Mouse (Mus musculus): ENCODE results near the gene Mfap5. TPM values are rescaled to one million over a fixed set of nuclear protein-coding genes. Genes with fewer than 3 reads are reported as not detected.

The Mfap5 gene
- total and polyA plus RNA-seq, 3 experiments = 0.15 to 0.42 (median 0.16) TPM

- no peak for DNase-seq (ENCODE audit: extremely low read depth)
- Histone ChIP-seq H3K9ac (ENCODE audit: insufficient read depth, low read depth) (no peak overlapping the region), H3K4me3 (replicated peaks in 1 of 3; ENCODE audit: low read depth in 2 of 3, low read length in 2 of 3, poor library complexity in 1 of 3) (no peak overlapping the region), H3K27me3 (replicated peaks) (peaks cover 5% of the 10 kb centered on the region), H3K27ac (ENCODE audit: insufficient read depth, low read depth) (no peak overlapping the region), H3K4me1 (ENCODE audit: control insufficient read depth in 1 of 2, insufficient read depth in 2 of 2) (peaks cover 0 to 11% of the 10 kb centered on the region in 2 experiments; a peak in 2 of 4 replicates), H3K9me3 (replicated peaks; ENCODE audit: low read length) (no peaks in the 10 kb centered on the region), H3K4me2 (ENCODE audit: insufficient read depth, low read depth, poor library complexity, severe bottlenecking) (no peak overlapping the region), H3K36me3 (replicated peaks in 1 of 2; ENCODE audit: control insufficient read depth in 1 of 2, insufficient read depth in 1 of 2, low read length in 1 of 2) (no peaks in the 10 kb centered on the region), H3K79me2 (replicated peaks; ENCODE audit: control insufficient read depth, extremely low read depth, insufficient read depth, poor library complexity, severe bottlenecking) (no peaks in the 10 kb centered on the region)
- dilution Hi-C loops (cut with MboI; ENCODE audit: extremely low pct_ligation_motif_present, extremely low pct_unique_long_range_greater_than_20kb, low sequenced_read_pairs) = no loop called here
- TF ChIP-seq E2F4 (IDR thresholded peaks at IDR 0.05; ENCODE audit: insufficient replicate concordance, low read depth, low read length) = no peak
- TF ChIP-seq ZKSCAN1 (IDR thresholded peaks at IDR 0.05; ENCODE audit: borderline replicate concordance, low read depth, low read length) = no peak
- TF ChIP-seq USF1 (IDR thresholded peaks at IDR 0.05; ENCODE audit: low read depth, low read length) = no peak
- TF ChIP-seq ETS1 (conservative IDR thresholded peaks at IDR 0.05; ENCODE audit: low read depth, low read length) = no peak
- no peak for TF ChIP-seq MAFK (IDR thresholded peaks at IDR 0.05; ENCODE audit: insufficient replicate concordance, low read length)
- TF ChIP-seq USF2 (conservative IDR thresholded peaks at IDR 0.05; ENCODE audit: low read depth, low read length) = no peak
- TF ChIP-seq ZMIZ1 (IDR thresholded peaks at IDR 0.05; ENCODE audit: low read depth, low read length) = no peak
- no peak for TF ChIP-seq UBTF (IDR thresholded peaks at IDR 0.05; ENCODE audit: low read depth, low read length)
- in situ Hi-C loops (cut with MboI; ENCODE audit: low pct_ligation_motif_present, low pct_unique_long_range_greater_than_20kb, low sequenced_read_pairs) = no loop called here
Measured at GRCm38 (mm10) chr6:122508494-122508893, 2.8 kb downstream of the Mfap5 start.

DNA sequence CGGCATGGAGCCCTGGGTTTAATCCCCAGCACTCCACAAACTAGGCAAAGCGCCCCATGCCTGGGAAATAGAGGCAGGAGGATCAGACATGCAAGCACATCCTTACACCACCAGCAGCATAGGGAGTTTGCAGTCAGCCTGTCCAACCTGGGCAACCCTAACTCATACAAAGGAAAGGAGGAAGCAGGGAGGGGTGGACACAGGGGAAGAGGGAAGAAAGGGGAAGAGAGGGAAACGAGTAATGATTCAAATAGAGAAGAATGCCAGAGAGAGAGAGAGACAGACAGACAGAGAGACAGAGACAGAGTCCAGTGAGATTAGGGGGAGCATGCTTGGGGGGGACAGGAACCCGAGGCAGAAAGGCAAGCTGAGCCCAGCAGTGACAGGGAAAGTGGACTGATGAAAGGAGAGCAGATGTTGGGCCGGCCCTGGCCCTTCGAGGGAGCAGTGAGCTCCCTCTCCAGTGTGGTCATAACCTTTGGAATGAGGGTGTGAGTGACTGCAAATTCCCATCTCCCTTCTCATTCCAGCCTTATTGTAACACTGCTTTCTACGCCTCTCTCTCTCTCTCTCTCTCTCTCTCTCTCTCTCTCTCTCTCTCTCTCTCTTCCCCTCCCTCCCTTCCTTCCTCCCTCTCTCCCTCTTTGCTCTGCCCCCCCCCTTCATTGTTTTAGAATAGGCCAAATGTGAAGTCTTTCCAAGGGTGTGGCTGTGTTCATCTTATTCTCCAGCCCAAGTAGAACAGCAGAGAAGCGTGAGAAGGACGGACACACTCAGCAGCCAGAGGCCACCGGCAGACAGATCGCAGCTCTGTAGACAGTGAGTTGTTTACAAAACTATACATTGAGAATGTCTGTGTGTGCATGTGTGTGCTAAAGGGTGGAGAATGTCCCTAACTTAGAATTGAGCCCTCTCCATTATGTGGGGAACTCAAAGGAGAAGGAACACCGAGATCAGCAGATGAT is 7.6 kb downstream of the Mfap5 start:
- no peak overlapping the region for H3K4me2 ChIP-seq (ENCODE audit: insufficient read depth, low read depth, poor library complexity, severe bottlenecking)
- no peak overlapping the region for H3K4me3 ChIP-seq (replicated peaks in 1 of 3; ENCODE audit: low read depth in 2 of 3, low read length in 2 of 3, poor library complexity in 1 of 3)
- H3K36me3 ChIP-seq (replicated peaks in 1 of 2; ENCODE audit: control insufficient read depth in 1 of 2, insufficient read depth in 1 of 2, low read length in 1 of 2) = no peaks in the 10 kb centered on the region
- TF ChIP-seq USF1 (IDR thresholded peaks at IDR 0.05; ENCODE audit: low read depth, low read length) = no peak
- no peak for TF ChIP-seq JUN (IDR thresholded peaks at IDR 0.05; ENCODE audit: insufficient read depth, low read depth, low read length)
- TF ChIP-seq ELF1 (IDR thresholded peaks at IDR 0.05; ENCODE audit: low read depth, low read length) = no peak
- no peak for TF ChIP-seq MEF2A (IDR thresholded peaks at IDR 0.05; ENCODE audit: borderline replicate concordance, low read depth, low read length)
- no peak for TF ChIP-seq SIN3A (IDR thresholded peaks at IDR 0.05; ENCODE audit: low read length)
- no peak for TF ChIP-seq CHD2 (IDR thresholded peaks at IDR 0.05; ENCODE audit: low read length)
- TF ChIP-seq IRF4 (IDR thresholded peaks at IDR 0.05; ENCODE audit: low read depth, low read length) = no peak
- no peak for TF ChIP-seq UBTF (IDR thresholded peaks at IDR 0.05; ENCODE audit: low read depth, low read length)
- no peak for TF ChIP-seq RCOR1 (conservative IDR thresholded peaks at IDR 0.05; ENCODE audit: low read depth, low read length)
- no peak for TF ChIP-seq KAT2A (IDR thresholded peaks at IDR 0.05; ENCODE audit: insufficient replicate concordance, low read length)
- TF ChIP-seq MYC (IDR thresholded peaks at IDR 0.05; ENCODE audit: low read depth, low read length) = no peak
- no peak for TF ChIP-seq ZMIZ1 (IDR thresholded peaks at IDR 0.05; ENCODE audit: low read depth, low read length)
- no peak for TF ChIP-seq PAX5 (IDR thresholded peaks at IDR 0.05; ENCODE audit: low read length)
- no peak for TF ChIP-seq POLR2A (IDR thresholded peaks at IDR 0.05; ENCODE audit: low read depth, low read length)
- TF ChIP-seq TCF12 (IDR thresholded peaks at IDR 0.05; ENCODE audit: low read depth, low read length) = no peak
- H3K27ac ChIP-seq (ENCODE audit: insufficient read depth, low read depth) = no peak overlapping the region
- no peaks in the 10 kb centered on the region for H3K9me3 ChIP-seq (replicated peaks; ENCODE audit: low read length)
- no peak overlapping the region for H3K9ac ChIP-seq (ENCODE audit: insufficient read depth, low read depth)
- H3K27me3 ChIP-seq (replicated peaks) = peaks cover 2% of the 10 kb centered on the region
- H3K4me1 ChIP-seq (ENCODE audit: control insufficient read depth in 1 of 2, insufficient read depth in 2 of 2) = peaks cover 0 to 9% of the 10 kb centered on the region in 2 experiments; a peak in 2 of 4 replicates
- DNase-seq (ENCODE audit: extremely low read depth) = no peak
- H3K79me2 ChIP-seq (replicated peaks; ENCODE audit: control insufficient read depth, extremely low read depth, insufficient read depth, poor library complexity, severe bottlenecking) = no peaks in the 10 kb centered on the region
- in situ Hi-C loops (cut with MboI; ENCODE audit: low pct_ligation_motif_present, low pct_unique_long_range_greater_than_20kb, low sequenced_read_pairs) = no loop called here
- dilution Hi-C loops (cut with MboI; ENCODE audit: extremely low pct_ligation_motif_present, extremely low pct_unique_long_range_greater_than_20kb, low sequenced_read_pairs) = no loop called here
